Mouse (Mus musculus): ENCODE data around the gene Syngr3. TPM values are rescaled to one million over a fixed set of nuclear protein-coding genes. Genes with fewer than 3 reads are reported as not detected.
A peak's percentile ranks its signal among the peaks of the same experiment; 100 is the strongest.
"Not testable (repeated sequence)": the region's sequence is repeated elsewhere in the genome, so short reads cannot be mapped to it uniquely, and the experiment has no call there.

The Syngr3 gene
- total RNA-seq, 2 experiments from 2014 or later, result 0.17 TPM; not detected in 1

DNA sequence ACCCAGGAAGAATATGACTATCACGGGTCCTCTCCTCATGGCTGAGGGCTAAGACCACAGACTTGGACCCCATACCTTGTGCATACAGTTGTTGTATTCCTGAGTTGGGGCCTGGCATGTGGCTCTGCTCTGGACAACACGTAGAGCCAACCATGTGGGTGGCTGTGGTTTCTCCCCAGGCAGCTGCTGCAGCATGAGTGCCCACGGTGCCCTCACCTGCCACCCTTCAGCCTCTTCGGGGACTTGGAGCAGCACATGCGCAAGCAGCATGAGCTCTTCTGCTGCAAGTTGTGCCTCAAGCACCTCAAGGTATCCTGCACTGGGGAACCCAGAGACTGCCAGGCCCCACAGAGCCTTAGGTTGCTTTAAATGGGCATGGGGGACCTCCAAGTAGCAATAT, 12.9 kb downstream of the Syngr3 start:
- DNase-seq, result no peak

DNA sequence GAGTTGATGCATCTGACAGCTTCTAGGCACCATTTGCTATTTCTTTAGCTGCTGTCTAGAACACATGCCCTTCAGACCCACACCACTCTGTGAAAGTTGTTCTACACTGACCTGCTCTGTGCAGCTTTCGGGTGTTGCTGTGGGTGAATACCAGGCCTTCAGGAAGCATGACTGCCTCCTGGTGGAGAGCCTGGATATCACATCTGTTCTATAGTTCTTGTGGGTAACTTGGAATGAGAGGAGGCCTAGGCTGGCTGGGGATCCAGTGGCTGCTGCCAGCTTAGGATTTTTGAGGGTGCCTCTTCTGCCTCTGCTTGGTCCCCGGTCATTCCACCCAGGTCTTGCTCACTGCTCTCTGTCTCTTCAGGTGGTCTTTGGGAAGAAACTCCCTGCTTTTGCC, 13.6 kb downstream of the Syngr3 start:
- DNase-seq, result peak; percentile 59 to 81

DNA sequence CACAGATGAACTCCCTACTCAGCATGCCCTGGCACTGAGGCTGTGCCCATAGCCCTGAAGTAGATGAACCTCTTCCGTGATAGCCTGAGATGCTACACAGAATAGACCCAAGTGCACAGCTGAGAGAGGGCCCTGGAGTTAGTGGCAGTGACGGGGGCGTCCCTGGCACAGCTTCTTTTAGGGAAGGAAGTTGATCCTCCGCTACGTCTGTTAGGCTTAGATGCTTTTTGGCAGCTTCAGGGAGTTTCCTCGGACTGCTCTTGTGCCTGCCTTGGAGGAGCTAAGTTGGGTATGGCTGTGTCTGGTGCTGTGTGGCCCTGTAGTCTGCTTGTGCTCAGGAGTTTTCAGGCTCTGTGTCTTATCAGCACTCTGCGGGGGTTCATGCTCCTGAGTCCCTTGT, 15.5 kb downstream of the Syngr3 start:
- no peak for DNase-seq

DNA sequence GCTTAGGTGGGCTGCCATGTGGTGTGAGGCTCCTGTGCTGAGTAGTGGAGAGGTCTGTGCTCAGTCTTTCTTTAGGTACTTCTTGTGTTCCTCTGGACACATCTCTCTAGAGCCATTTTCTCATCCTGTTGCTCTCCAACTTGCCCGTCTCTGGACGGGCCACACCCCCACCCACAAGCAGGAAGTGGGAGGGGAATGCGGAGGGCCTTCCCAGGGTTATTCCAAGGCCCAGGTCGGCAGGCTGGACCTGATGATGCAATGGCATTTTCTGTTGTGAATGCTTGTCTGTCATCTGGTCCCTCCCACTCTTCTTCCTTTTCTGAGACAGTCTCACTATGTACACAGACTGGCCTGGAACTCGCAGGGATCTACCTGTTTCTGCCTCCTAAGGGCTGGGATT, 17.6 kb downstream of the Syngr3 start:
- DNase-seq, result peak; percentile 60 to 82

DNA sequence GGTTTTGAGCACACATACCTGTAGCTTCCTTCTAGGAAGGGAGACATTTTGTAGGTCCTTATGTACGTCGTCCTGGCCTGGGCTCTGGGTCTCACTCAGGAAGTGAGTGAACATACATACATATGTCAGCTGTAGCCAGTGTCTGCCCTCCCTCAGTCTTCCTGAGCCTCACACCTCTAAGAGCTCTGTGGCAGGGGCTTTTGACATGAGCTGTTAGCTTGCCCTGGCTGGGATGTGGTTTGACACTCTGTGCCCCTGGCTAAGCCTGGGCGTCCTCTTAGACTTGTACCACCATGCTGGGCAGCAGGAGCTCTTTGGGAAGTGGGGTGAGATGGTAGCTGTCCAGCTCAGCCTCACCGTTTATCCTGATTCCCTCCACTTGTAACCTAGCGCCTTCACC, 18.4 kb downstream of the Syngr3 start:
- DNase-seq, result no peak

DNA sequence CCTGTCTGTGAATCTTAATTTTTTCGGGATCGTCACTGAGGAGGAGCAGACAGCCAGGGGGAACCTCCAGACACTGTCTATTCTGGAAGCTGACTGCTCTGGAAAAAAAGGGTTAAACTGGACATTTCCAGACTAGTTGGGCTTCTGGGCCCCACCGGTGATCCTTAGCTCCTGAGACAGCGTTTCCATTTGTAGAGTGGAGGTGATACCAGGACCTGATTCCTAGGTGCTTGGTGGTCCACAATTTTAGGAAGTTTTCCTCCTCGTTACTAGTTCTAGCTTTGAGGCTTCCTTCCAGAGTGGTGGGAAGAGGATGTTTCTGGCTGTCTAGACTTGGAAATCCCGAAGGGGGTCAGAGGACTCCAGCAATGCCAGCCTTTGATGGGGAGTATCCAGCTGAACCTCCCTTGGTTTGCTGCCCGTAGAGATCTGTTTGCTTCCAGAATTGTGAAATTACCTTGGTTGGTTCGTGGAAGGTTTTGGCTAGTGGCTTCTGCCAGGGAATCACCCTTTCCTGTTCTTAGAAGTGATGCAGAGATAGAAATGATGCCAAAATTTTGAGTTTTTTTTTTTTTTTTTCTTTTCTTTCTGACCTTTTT, 19.4 kb downstream of the Syngr3 start:
- DNase-seq, result no peak

DNA sequence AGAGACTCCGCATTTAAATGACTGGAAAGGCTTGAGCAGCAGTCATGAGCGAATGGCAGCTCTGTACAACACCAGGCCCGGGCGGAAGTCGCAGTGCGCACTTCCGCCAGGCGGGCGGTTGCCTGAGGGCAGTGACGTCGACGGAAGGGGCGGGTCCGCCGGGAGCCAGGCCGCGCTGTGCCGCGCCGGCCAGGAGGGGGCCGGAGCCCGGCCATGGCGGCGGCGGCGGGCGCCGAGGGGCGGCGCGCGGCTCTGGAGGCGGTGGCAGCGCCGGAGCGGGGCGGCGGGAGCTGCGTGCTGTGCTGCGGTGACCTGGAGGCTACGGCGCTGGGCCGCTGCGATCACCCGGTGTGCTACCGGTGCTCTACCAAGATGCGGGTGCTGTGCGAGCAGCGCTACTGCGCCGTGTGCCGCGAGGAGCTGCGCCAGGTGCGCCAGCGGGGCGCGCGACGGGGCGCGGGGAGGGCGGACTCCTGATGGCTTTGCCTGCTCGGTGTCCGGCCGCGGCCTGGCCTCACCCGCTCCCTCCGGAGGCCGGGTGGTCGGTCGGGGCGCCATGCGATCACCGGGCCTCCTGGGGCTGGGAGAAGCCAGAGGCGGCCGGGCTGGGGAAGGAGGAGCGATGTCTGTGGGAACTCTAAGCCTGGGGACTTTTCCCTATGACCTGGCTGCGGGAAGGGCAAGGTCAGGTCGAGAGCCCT, 20.1 kb downstream of the Syngr3 start, which contains the start of gene Zfp598:
Zfp598 (plus strand) TSS at position 143 of the 701 bp plus-strand sequence.
- peak; percentile 95 to 96 for DNase-seq

DNA sequence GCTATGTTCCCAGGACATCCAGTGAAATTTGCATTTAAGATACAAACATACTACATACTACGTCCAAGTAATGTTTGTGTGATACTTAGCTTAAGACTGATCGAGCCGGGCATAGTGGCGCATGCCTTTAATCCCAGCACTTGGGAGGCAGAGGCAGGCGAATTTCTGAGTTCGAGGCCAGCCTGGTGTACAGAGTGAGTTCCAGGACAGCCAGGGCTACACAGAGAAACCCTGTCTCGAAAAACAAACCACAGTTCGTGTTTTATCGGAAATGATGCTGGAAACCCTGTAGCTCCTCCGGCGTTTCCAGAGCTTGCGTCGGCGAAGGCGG, 20.6 kb downstream of the Syngr3 start:
- DNase-seq, result not testable (repeated sequence)

DNA sequence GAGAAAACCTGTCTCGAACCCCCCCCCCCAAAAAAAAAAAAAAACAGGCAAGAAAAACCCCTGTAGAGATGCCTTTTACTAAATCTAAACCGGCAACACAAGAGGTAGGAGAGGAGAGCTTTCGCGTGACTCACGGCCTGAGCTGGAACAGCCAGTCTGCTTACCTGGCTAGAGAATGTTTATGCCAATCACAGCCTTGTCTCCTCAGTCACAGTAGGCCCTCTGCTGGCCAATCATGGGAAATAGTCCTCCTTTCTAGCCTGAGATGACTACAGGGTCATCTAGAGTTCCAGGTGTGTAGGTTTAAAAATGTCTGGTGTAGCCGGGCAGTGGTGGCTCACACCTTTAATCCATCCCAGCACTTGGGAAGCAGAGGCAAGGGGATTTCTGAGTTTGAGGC, 22.3 kb downstream of the Syngr3 start:
- DNase-seq, result peak; percentile 74 to 79

GRCm38 (mm10) chr17:24667011-24667410, 22.7 kb downstream of the Syngr3 start:
- DNase-seq, result not testable (repeated sequence)

DNA sequence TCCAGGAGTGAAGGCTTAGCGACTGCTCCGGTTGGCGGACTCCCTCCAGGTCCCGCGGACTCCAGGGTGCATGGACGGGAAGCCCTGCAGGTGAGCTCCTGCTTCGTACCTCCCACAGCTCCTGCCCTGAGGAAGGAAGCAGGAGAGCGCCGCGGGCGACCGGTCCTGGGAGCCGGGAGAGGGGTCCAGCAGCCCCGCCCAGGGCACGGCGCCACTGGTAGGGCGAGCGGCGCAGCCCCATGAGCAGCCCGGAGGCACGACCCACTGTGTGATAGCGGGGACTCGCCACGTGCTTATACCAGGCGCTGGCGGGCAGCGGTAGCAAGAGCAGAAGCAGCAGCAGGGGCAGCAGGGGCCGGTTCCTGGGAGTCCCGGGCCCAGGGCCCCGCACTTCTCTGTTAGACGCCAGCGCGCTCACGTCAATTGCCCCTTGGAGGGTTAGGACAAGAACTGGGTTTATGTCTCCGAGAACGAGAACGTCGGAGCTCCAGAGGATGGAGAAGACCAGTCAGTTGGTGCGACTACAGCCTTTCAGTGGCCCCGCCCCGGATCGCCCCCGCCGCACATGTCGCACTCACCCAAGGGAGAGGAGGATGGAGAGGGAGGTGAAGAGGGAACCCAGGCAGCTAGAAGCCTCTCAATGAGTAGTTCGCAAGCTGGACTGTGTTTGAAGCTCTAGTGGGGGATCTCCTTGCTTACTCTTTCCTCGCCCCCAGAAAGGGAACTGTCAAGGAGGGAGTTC, 31.6 kb downstream of the Syngr3 start, which contains the start of gene Npw:
Npw (minus strand) TSS at position 441 of the 742 bp plus-strand sequence.
- DNase-seq, result no peak

- DNase-seq, result no peak
Measured at GRCm38 (mm10) chr17:24654969-24655368, 34.8 kb downstream of the Syngr3 start.

GRCm38 (mm10) chr17:24653967-24654710, 35.6 kb downstream of the Syngr3 start:
- DNase-seq, result peak; percentile 80 to 89

GRCm38 (mm10) chr17:24651835-24652234, 37.9 kb downstream of the Syngr3 start:
- peak in 1 of 2 experiments; percentile 10 for DNase-seq

DNA sequence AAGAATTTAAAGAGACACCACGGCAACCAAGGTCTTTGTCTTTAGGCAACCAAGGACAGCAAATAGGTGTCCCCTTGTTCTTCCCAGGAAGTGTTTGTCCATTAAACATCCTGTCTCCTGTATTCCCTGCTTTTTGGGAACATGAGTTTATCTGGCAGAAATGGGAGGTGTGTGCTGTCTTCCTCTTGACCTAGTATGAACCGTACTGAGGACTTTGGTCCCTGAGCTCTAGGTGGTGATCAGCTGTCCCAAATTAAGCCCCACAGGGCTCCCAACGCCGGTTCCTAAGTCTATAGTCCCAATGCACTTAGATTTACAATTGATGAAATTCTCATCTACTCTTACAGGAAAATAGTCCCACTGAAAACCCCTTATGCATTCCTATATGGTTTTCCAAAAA, 39.0 kb downstream of the Syngr3 start:
- no peak for DNase-seq

GRCm38 (mm10) chr17:24650070-24650616, 39.6 kb downstream of the Syngr3 start, which contains the start of gene Slc9a3r2:
Slc9a3r2 (minus strand) TSS chr17:24650327.
- peak; percentile 77 to 80 for DNase-seq

- DNase-seq, result peak; percentile 78 to 84
Measured at GRCm38 (mm10) chr17:24649581-24650069, 40.1 kb downstream of the Syngr3 start.

GRCm38 (mm10) chr17:24648731-24649377, 40.9 kb downstream of the Syngr3 start:
- peak in 1 of 2 experiments; percentile 30 for DNase-seq

DNA sequence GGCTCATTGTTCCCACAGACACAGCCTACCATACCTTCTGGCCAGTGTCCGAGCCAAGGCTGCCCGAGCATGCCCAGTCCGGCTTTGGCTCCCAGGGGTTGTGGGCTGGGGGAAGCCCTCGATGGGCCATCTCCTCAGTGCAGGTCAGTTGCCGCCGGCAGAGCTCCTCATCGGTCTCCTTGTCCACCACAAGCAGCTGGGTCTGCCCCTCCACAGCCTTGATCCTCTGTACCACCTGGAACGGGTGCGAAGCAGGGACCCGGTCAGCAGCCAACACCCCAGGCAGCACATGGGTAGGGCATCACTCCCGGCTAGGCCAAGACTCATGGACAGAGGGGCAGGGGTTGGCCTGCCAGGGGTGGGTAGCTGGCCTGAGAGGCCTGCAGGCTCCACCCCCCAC, 42.3 kb downstream of the Syngr3 start:
- DNase-seq, result peak in 1 of 2 experiments; percentile 32

DNA sequence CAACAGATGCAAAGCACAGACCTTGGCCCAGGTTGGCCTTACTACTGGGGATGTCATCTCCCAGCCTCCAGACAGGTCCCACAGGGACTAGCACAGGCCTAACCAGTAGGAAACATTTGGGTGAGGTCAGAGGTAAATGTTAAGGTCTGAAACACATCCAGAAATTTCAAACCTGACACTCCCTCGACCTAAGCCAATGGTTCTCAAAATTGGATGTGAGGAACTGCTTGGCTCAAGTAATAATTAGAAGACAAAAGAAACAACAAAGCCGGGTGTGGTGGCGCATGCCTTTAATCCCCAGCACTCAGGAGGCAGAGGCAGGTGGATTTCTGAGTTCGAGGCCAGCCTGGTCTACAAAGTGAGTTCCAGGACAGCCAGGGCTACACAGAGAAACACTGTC, 43.4 kb downstream of the Syngr3 start:
- DNase-seq, result no peak

DNA sequence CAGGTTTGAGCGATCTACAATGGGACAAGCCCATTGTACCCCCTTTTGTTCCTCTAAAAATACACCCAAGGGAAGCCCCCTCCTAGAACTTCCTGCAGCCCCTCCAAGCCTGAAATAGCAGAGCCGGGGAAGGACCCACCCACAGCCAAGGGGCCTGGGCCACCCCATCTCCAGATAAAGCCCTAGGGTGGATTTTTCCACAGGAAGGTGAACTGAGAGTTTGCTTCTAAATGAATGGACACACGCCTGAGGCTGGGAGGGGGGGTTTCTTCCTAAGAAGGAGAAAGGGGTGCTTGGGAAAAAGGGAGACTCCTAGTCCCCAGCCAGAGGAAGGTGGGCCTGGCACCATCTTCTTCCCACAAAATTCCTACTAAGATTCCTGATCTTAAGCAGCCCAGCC, 43.8 kb downstream of the Syngr3 start:
- peak; percentile 64 to 89 for DNase-seq

Data from heart, adult 18-20 months (tissue).